Mouse (Mus musculus): ENCODE measurements around the gene Klk4. TPM values are rescaled to one million over a fixed set of nuclear protein-coding genes. Genes with fewer than 3 reads are reported as not detected.
A peak's percentile ranks its signal among the peaks of the same experiment; 100 is the strongest.

Klk4 gene
- polyA plus RNA-seq, 1 experiment from 2014 or later, result not detected

GRCm38 (mm10) chr7:43878281-43878680 lies 2.7 kb upstream of the Klk4 start:
- DNase-seq (no peak), ATAC-seq (no peak)
- 49% methylated on average over 1 of the region's 1 CpGs for WGBS (ENCODE audit: insufficient replicate concordance)
- Histone ChIP-seq H3K9me3 (ENCODE audit: low read length) (no peaks in the 10 kb centered on the region), H3K9ac (replicated peaks) (no peak overlapping the region), H3K4me2 (ENCODE audit: low read depth, low read length) (no peak overlapping the region), H3K4me3 (ENCODE audit: low read depth, low read length) (no peak overlapping the region), H3K27me3 (ENCODE audit: insufficient read depth, low read length) (no peaks in the 10 kb centered on the region), H3K36me3 (replicated peaks; ENCODE audit: insufficient read depth, low read length) (no peaks in the 10 kb centered on the region), H3K4me1 (ENCODE audit: insufficient read depth) (no peaks in the 10 kb centered on the region), H3K27ac (ENCODE audit: low read depth) (no peak overlapping the region)
- no peak for TF ChIP-seq EP300 (IDR thresholded peaks at IDR 0.05; ENCODE audit: low read depth)
- 0 out of 2 replicates have a peak, but pooled peaks have one; percentile 14 for TF ChIP-seq CTCF (IDR thresholded peaks at IDR 0.05; ENCODE audit: low read depth)

- no peak for TF ChIP-seq EP300 (IDR thresholded peaks at IDR 0.05; ENCODE audit: low read depth)
- TF ChIP-seq CTCF (IDR thresholded peaks at IDR 0.05; ENCODE audit: low read depth), result no peak
- Histone ChIP-seq H3K9me3 (ENCODE audit: low read length) (no peaks in the 10 kb centered on the region), H3K4me3 (ENCODE audit: low read depth, low read length) (no peak overlapping the region), H3K9ac (replicated peaks) (no peak overlapping the region), H3K36me3 (replicated peaks; ENCODE audit: insufficient read depth, low read length) (no peaks in the 10 kb centered on the region), H3K4me1 (ENCODE audit: insufficient read depth) (no peaks in the 10 kb centered on the region), H3K27ac (ENCODE audit: low read depth) (no peak overlapping the region), H3K27me3 (ENCODE audit: insufficient read depth, low read length) (no peaks in the 10 kb centered on the region), H3K4me2 (ENCODE audit: low read depth, low read length) (no peak overlapping the region)
- DNase-seq, result no peak
- ATAC-seq, result no peak
- WGBS (ENCODE audit: insufficient replicate concordance), result 18% methylated on average over 4 of the region's 4 CpGs
These were observed 1.4 kb downstream of the Klk4 start for GRCm38 (mm10) chr7:43882346-43882745.

GRCm38 (mm10) chr7:43882811-43883210 lies 1.9 kb downstream of the Klk4 start:
- TF ChIP-seq EP300 (IDR thresholded peaks at IDR 0.05; ENCODE audit: low read depth) (no peak), CTCF (IDR thresholded peaks at IDR 0.05; ENCODE audit: low read depth) (no peak)
- ATAC-seq (no peak), DNase-seq (no peak)
- Histone ChIP-seq H3K4me3 (ENCODE audit: low read depth, low read length) (no peak overlapping the region), H3K36me3 (replicated peaks; ENCODE audit: insufficient read depth, low read length) (no peaks in the 10 kb centered on the region), H3K4me2 (ENCODE audit: low read depth, low read length) (no peak overlapping the region), H3K27me3 (ENCODE audit: insufficient read depth, low read length) (no peaks in the 10 kb centered on the region), H3K9me3 (ENCODE audit: low read length) (no peaks in the 10 kb centered on the region), H3K4me1 (ENCODE audit: insufficient read depth) (no peaks in the 10 kb centered on the region), H3K9ac (replicated peaks) (no peak overlapping the region), H3K27ac (ENCODE audit: low read depth) (no peak overlapping the region)
- 13% methylated on average over 4 of the region's 4 CpGs for WGBS (ENCODE audit: insufficient replicate concordance)

GRCm38 (mm10) chr7:43883547-43883946 lies 2.6 kb downstream of the Klk4 start:
- no peak for ATAC-seq
- Histone ChIP-seq H3K27ac (ENCODE audit: low read depth) (no peak overlapping the region), H3K9ac (replicated peaks) (no peak overlapping the region), H3K4me2 (ENCODE audit: low read depth, low read length) (no peak overlapping the region), H3K4me3 (ENCODE audit: low read depth, low read length) (no peak overlapping the region), H3K9me3 (ENCODE audit: low read length) (no peaks in the 10 kb centered on the region), H3K36me3 (replicated peaks; ENCODE audit: insufficient read depth, low read length) (no peaks in the 10 kb centered on the region), H3K27me3 (ENCODE audit: insufficient read depth, low read length) (no peaks in the 10 kb centered on the region), H3K4me1 (ENCODE audit: insufficient read depth) (no peaks in the 10 kb centered on the region)
- DNase-seq, result peak; percentile 58
- WGBS (ENCODE audit: insufficient replicate concordance), result 12% methylated on average over 14 of the region's 14 CpGs
- TF ChIP-seq CTCF (IDR thresholded peaks at IDR 0.05; ENCODE audit: low read depth) (peak; percentile 67), EP300 (IDR thresholded peaks at IDR 0.05; ENCODE audit: low read depth) (no peak)

GRCm38 (mm10) chr7:43891365-43891764 lies 10.4 kb downstream of the Klk4 start:
- ATAC-seq (no peak), DNase-seq (no peak)
- Histone ChIP-seq H3K9me3 (ENCODE audit: low read length) (no peaks in the 10 kb centered on the region), H3K4me2 (ENCODE audit: low read depth, low read length) (no peak overlapping the region), H3K27ac (ENCODE audit: low read depth) (no peak overlapping the region), H3K36me3 (replicated peaks; ENCODE audit: insufficient read depth, low read length) (no peaks in the 10 kb centered on the region), H3K27me3 (ENCODE audit: insufficient read depth, low read length) (no peaks in the 10 kb centered on the region), H3K9ac (replicated peaks) (no peak overlapping the region), H3K4me1 (ENCODE audit: insufficient read depth) (no peaks in the 10 kb centered on the region), H3K4me3 (ENCODE audit: low read depth, low read length) (no peak overlapping the region)
- no peak for TF ChIP-seq CTCF (IDR thresholded peaks at IDR 0.05; ENCODE audit: low read depth)
- no peak for TF ChIP-seq EP300 (IDR thresholded peaks at IDR 0.05; ENCODE audit: low read depth)
- 59% methylated on average over 5 of the region's 5 CpGs for WGBS (ENCODE audit: insufficient replicate concordance)

GRCm38 (mm10) chr7:43891788-43892187 lies 10.8 kb downstream of the Klk4 start:
- TF ChIP-seq CTCF (IDR thresholded peaks at IDR 0.05; ENCODE audit: low read depth) (no peak), EP300 (IDR thresholded peaks at IDR 0.05; ENCODE audit: low read depth) (no peak)
- Histone ChIP-seq H3K4me3 (ENCODE audit: low read depth, low read length) (no peak overlapping the region), H3K36me3 (replicated peaks; ENCODE audit: insufficient read depth, low read length) (no peaks in the 10 kb centered on the region), H3K9me3 (ENCODE audit: low read length) (no peaks in the 10 kb centered on the region), H3K9ac (replicated peaks) (no peak overlapping the region), H3K27ac (ENCODE audit: low read depth) (no peak overlapping the region), H3K4me2 (ENCODE audit: low read depth, low read length) (no peak overlapping the region), H3K4me1 (ENCODE audit: insufficient read depth) (no peaks in the 10 kb centered on the region), H3K27me3 (ENCODE audit: insufficient read depth, low read length) (no peaks in the 10 kb centered on the region)
- DNase-seq (no peak), ATAC-seq (no peak)
- 39% methylated on average over 3 of the region's 3 CpGs for WGBS (ENCODE audit: insufficient replicate concordance)

- Histone ChIP-seq H3K4me3 (ENCODE audit: low read depth, low read length) (no peak overlapping the region), H3K4me2 (ENCODE audit: low read depth, low read length) (no peak overlapping the region), H3K27me3 (ENCODE audit: insufficient read depth, low read length) (no peaks in the 10 kb centered on the region), H3K4me1 (ENCODE audit: insufficient read depth) (no peaks in the 10 kb centered on the region), H3K27ac (ENCODE audit: low read depth) (no peak overlapping the region), H3K9me3 (ENCODE audit: low read length) (no peaks in the 10 kb centered on the region), H3K36me3 (replicated peaks; ENCODE audit: insufficient read depth, low read length) (no peaks in the 10 kb centered on the region), H3K9ac (replicated peaks) (no peak overlapping the region)
- WGBS (ENCODE audit: insufficient replicate concordance), result 13% methylated on average over 1 of the region's 1 CpGs
- TF ChIP-seq EP300 (IDR thresholded peaks at IDR 0.05; ENCODE audit: low read depth) (no peak), CTCF (IDR thresholded peaks at IDR 0.05; ENCODE audit: low read depth) (peak; percentile 85)
- peak; percentile 49 for ATAC-seq
- DNase-seq, result peak; percentile 77
These were observed 13.9 kb downstream of the Klk4 start for GRCm38 (mm10) chr7:43894836-43895235.
